Mouse (Mus musculus): ENCODE measurements around the gene Fmo4. TPM values are rescaled to one million over a fixed set of nuclear protein-coding genes. Genes with fewer than 3 reads are reported as not detected.

Gene Fmo4
- total RNA-seq (2023) = not detected

GRCm38 (mm10) chr1:162813836-162814156 is at the start of gene Fmo4:
Gene Fmo4 (minus strand): TSS chr1:162813972.

Other genes starting within 250 kb of the Fmo4 start
- 10 to 100 TPM; 63.4 to 65.2 TPM for gene Vamp4, start 243.5 kb downstream of the Fmo4 start, total RNA-seq (2023)
- gene Myoc, start 174.8 kb downstream of the Fmo4 start, total RNA-seq (2023) = not detected
- under 1 TPM in 1 of 2 experiments, not detected in 1; 0.77 TPM for gene Myocos, start 155.8 kb downstream of the Fmo4 start, total RNA-seq (2023)
- 100 to 1,000 TPM; 515 to 538 TPM for gene Prrc2c, start 73.4 kb downstream of the Fmo4 start, total RNA-seq (2023)
- not detected for gene Fmo1, start 52.6 kb upstream of the Fmo4 start, total RNA-seq (2023)
- not detected for gene Fmo2, start 84.8 kb upstream of the Fmo4 start, total RNA-seq (2023)
- not detected for gene Fmo6, start 123.5 kb upstream of the Fmo4 start, total RNA-seq (2023)
- gene Fmo3, start 170.6 kb upstream of the Fmo4 start, total RNA-seq (2023) = not detected